In genomic region chr11:97160341-97160740, GRCm38 (mm10) we compare ENCODE assay signal across 26 mouse cellular contexts. TPM values are rescaled to one million over a fixed set of nuclear protein-coding genes. Genes with fewer than 3 reads are reported as not detected.
DNase-seq lines count a peak whose midpoint lies in the region; ATAC-seq lines count a peak whose summit lies in the region.
"Had no signal": no experiment of that assay in that cellular context is flagged by ENCODE, and none has a peak within 500 bp of the region (broad histone marks: within the 10 kb centered on the region; RNA-seq: fewer than 3 reads in every experiment).

No protein-coding gene starts in this region.

- H3K9me3 ChIP-seq in midbrain, embryonic 16.5 days (replicated peaks; ENCODE audit: control insufficient read depth, low read length, poor library complexity, severe bottlenecking): no peaks in the 10 kb centered on the region
- no peaks in the 10 kb centered on the region for H3K9me3 ChIP-seq in midbrain, embryonic 13.5 days
- H3K9me3 ChIP-seq: forebrain, embryonic 10.5 days; forebrain, embryonic 13.5 days; heart, embryonic 10.5 days; heart, embryonic 13.5 days; hindbrain, embryonic 15.5 days had no signal

- peaks cover 48% of the 10 kb centered on the region for H3K36me3 ChIP-seq in midbrain, embryonic 16.5 days (ENCODE audit: control insufficient read depth, insufficient read depth, low read length)
- peaks cover 96% of the 10 kb centered on the region for H3K36me3 ChIP-seq in midbrain, embryonic 13.5 days

- 0 out of 2 replicates have a peak overlapping the region, but pooled peaks have one; percentile 26 for H3K27ac ChIP-seq in midbrain, embryonic 16.5 days (ENCODE audit: low read length)
- no peak overlapping the region for H3K27ac ChIP-seq in midbrain, embryonic 13.5 days
- H3K27ac ChIP-seq: forebrain, embryonic 10.5 days; forebrain, embryonic 13.5 days; heart, adult 2 months; heart, embryonic 10.5 days; heart, embryonic 13.5 days; hindbrain, embryonic 15.5 days had no signal

- H3K4me2 ChIP-seq in midbrain, embryonic 16.5 days (ENCODE audit: low read length): no peak overlapping the region
- H3K4me2 ChIP-seq in midbrain, embryonic 13.5 days (replicated peaks): no peak overlapping the region
- H3K4me2 ChIP-seq: forebrain, embryonic 13.5 days; heart, embryonic 13.5 days; hindbrain, embryonic 15.5 days had no signal

- 39% methylated on average over 6 of the region's 6 CpGs for WGBS in midbrain, embryonic 16.5 days
- WGBS in midbrain, embryonic 13.5 days: 40% methylated on average over 6 of the region's 6 CpGs

- ATAC-seq in midbrain, embryonic 16.5 days: no peak
- ATAC-seq in midbrain, embryonic 13.5 days: no peak
- no peak for ATAC-seq in granulocyte monocyte progenitor cell, adult 5-6 weeks (replicated peaks; ENCODE audit: poor library complexity, severe bottlenecking)
- ATAC-seq: CD4-positive, CD25-positive, alpha-beta regulatory T cell, adult 4 months; forebrain, embryonic 13.5 days; forebrain, embryonic 16.5 days; Patski had no signal

- H3K4me1 ChIP-seq in midbrain, embryonic 16.5 days (ENCODE audit: control insufficient read depth, insufficient read depth, low read length): no peaks in the 10 kb centered on the region
- 0 out of 2 replicates have a peak, but pooled peaks cover 11% of the 10 kb centered on the region for H3K4me1 ChIP-seq in midbrain, embryonic 13.5 days (replicated peaks)
- H3K4me1 ChIP-seq: forebrain, embryonic 10.5 days; forebrain, embryonic 13.5 days; heart, embryonic 10.5 days; heart, embryonic 13.5 days; hindbrain, embryonic 15.5 days had no signal

- no peaks in the 10 kb centered on the region for H3K27me3 ChIP-seq in midbrain, embryonic 16.5 days (ENCODE audit: control insufficient read depth, insufficient read depth, low read depth, low read length)
- H3K27me3 ChIP-seq in midbrain, embryonic 13.5 days: no peaks in the 10 kb centered on the region
- H3K27me3 ChIP-seq: forebrain, embryonic 13.5 days; heart, embryonic 13.5 days; hindbrain, embryonic 15.5 days; Patski had no signal

- H3K4me3 ChIP-seq in midbrain, embryonic 16.5 days (ENCODE audit: low read depth, low read length): no peak overlapping the region
- H3K4me3 ChIP-seq in midbrain, embryonic 13.5 days (replicated peaks): no peak overlapping the region
- H3K4me3 ChIP-seq: forebrain, embryonic 10.5 days; forebrain, embryonic 13.5 days; heart, adult 2 months; heart, embryonic 10.5 days; heart, embryonic 13.5 days; hindbrain, embryonic 15.5 days had no signal

- no peak overlapping the region for H3K9ac ChIP-seq in midbrain, embryonic 16.5 days (ENCODE audit: low read depth, low read length)
- no peak overlapping the region for H3K9ac ChIP-seq in midbrain, embryonic 13.5 days (replicated peaks)
- H3K9ac ChIP-seq: forebrain, embryonic 13.5 days; heart, embryonic 13.5 days; hindbrain, embryonic 15.5 days had no signal

- DNase-seq in layer of hippocampus, adult 9-11 months: peak; percentile 56
- DNase-seq in layer of hippocampus, postnatal 25 days (ENCODE audit: extremely low spot score in 1 of 2, low spot score in 1 of 2): no peak
- peak; percentile 53 for DNase-seq in brain, adult 2 months (ENCODE audit: low read depth, low spot score)
- DNase-seq: adrenal gland, postnatal 10 days; adrenal gland, postnatal 36 days; cerebellum, adult 11-12 months; cerebellum, adult 9-10 months; cerebellum, postnatal 14 days; gastrocnemius, postnatal 25 days; heart, adult 2 months; heart, postnatal 14 days; heart, postnatal 4 days had no signal

RNA-seq across cellular contexts. Expression of gene Tbkbp1, which starts 9.0 kb away (rescaled TPM):
- 10 to 100 TPM; 75.8 to 82.0 TPM for total RNA-seq in layer of hippocampus, postnatal 25 days (2021)
- polyA plus RNA-seq in midbrain, embryonic 16.5 days (2015; fragmentation: Nextera tagmentation; extraction: Ambion mirVana): 7.7 and 8.2 TPM in 2 replicates
- polyA plus RNA-seq in midbrain, embryonic 13.5 days (2015; fragmentation: Nextera tagmentation; extraction: Ambion mirVana): 5.6 and 6.7 TPM in 2 replicates
- total RNA-seq in granulocyte monocyte progenitor cell, adult 5-6 weeks (2014; fragmentation: Nextera tagmentation): 8.0 and 8.5 TPM in 2 replicates
- total RNA-seq in granulocyte monocyte progenitor cell, adult 5-6 weeks (2017): 1.1 and 6.6 TPM in 2 replicates

RNA-seq across cellular contexts. Expression of gene Kpnb1, which starts 27.3 kb away (rescaled TPM):
- total RNA-seq in layer of hippocampus, postnatal 25 days (2021): 100 to 1,000 TPM; 123 to 130 TPM
- 28.5 and 32.9 TPM in 2 replicates for polyA plus RNA-seq in midbrain, embryonic 16.5 days (2015; fragmentation: Nextera tagmentation; extraction: Ambion mirVana)
- polyA plus RNA-seq in midbrain, embryonic 13.5 days (2015; fragmentation: Nextera tagmentation; extraction: Ambion mirVana): 43.0 and 47.3 TPM in 2 replicates
- total RNA-seq in granulocyte monocyte progenitor cell, adult 5-6 weeks (2014; fragmentation: Nextera tagmentation): 165 and 169 TPM in 2 replicates
- total RNA-seq in granulocyte monocyte progenitor cell, adult 5-6 weeks (2017): 300 and 382 TPM in 2 replicates

RNA-seq across cellular contexts. Expression of gene Tbx21, which starts 45.2 kb away (rescaled TPM):
- under 1 TPM in 1 of 2 experiments, not detected in 1; 0.10 TPM for total RNA-seq in layer of hippocampus, postnatal 25 days (2021)
- polyA plus RNA-seq in midbrain, embryonic 16.5 days (2015; fragmentation: Nextera tagmentation; extraction: Ambion mirVana): 0.16 TPM in 2 replicates
- 0.08 and 0.16 TPM in 2 replicates for polyA plus RNA-seq in midbrain, embryonic 13.5 days (2015; fragmentation: Nextera tagmentation; extraction: Ambion mirVana)
- not detected in 2 replicates for total RNA-seq in granulocyte monocyte progenitor cell, adult 5-6 weeks (2014; fragmentation: Nextera tagmentation)
- total RNA-seq in granulocyte monocyte progenitor cell, adult 5-6 weeks (2017): 0.26 TPM in 1 of 2 replicates, not detected in the other
- total RNA-seq: heart, adult 2 months; heart, postnatal 4 days had no signal
- polyA plus RNA-seq: C2C12; embryonic facial prominence, embryonic 11.5 days; heart, embryonic 13.5 days; intestine, embryonic 14.5 days; Patski had no signal

Comparison
In these comparisons a context has a peak if more than half of its experiments do, and no peak if none do; other contexts are left out.
1. DNase-seq: peak in layer of hippocampus, adult 9-11 months (single experiment) and brain, adult 2 months (single experiment); none in layer of hippocampus, postnatal 25 days (0 of 2).
2. RNA of gene Tbkbp1, which starts 9.0 kb away (total RNA-seq): 75.8 to 82.0 TPM in layer of hippocampus, postnatal 25 days; 1.1 to 8.5 TPM in granulocyte monocyte progenitor cell, adult 5-6 weeks; every median in the first group is over 4 times any median in the second.